In genomic region chr1:39931055-39931454, GRCm38 (mm10) we compare ENCODE assay signal across 19 mouse cellular contexts. TPM values are rescaled to one million over a fixed set of nuclear protein-coding genes. Genes with fewer than 3 reads are reported as not detected.
DNase-seq lines count a peak whose midpoint lies in the region; ATAC-seq and TF ChIP-seq lines count a peak whose summit lies in the region.
"Had no signal": no experiment of that assay in that cellular context is flagged by ENCODE, and none has a peak within 500 bp of the region (broad histone marks: within the 10 kb centered on the region; RNA-seq: fewer than 3 reads in every experiment).

No protein-coding gene starts in this region.

- TF ChIP-seq CTCF in hindbrain, postnatal 0 days (IDR thresholded peaks at IDR 0.05; ENCODE audit: low read depth) = no peak

- intact Hi-C loops in heart, postnatal 36 days (cut with DNase I) = no loop called here

- H3K4me2 ChIP-seq in forebrain, embryonic 16.5 days (ENCODE audit: low read length) = no peak overlapping the region
- H3K4me2 ChIP-seq in forebrain, embryonic 11.5 days (ENCODE audit: low read depth, low read length, severe bottlenecking) = no peak overlapping the region
- H3K4me2 ChIP-seq in heart, embryonic 15.5 days = no peak overlapping the region
- no peak overlapping the region for H3K4me2 ChIP-seq in midbrain, embryonic 12.5 days (replicated peaks)
- no peak overlapping the region for H3K4me2 ChIP-seq in hindbrain, postnatal 0 days (ENCODE audit: low read depth, low read length)
- H3K4me2 ChIP-seq: intestine, embryonic 15.5 days; limb, embryonic 13.5 days; lung, embryonic 15.5 days had no signal

- no peak overlapping the region for H3K4me3 ChIP-seq in forebrain, embryonic 16.5 days (replicated peaks; ENCODE audit: low read length)
- no peak overlapping the region for H3K4me3 ChIP-seq in forebrain, embryonic 11.5 days (ENCODE audit: low read depth, low read length)
- no peak overlapping the region for H3K4me3 ChIP-seq in heart, embryonic 15.5 days
- no peak overlapping the region for H3K4me3 ChIP-seq in midbrain, embryonic 12.5 days
- H3K4me3 ChIP-seq in midbrain, embryonic 10.5 days = no peak overlapping the region
- no peak overlapping the region for H3K4me3 ChIP-seq in hindbrain, postnatal 0 days (ENCODE audit: low read length)
- H3K4me3 ChIP-seq: intestine, embryonic 15.5 days; limb, embryonic 13.5 days; lung, embryonic 15.5 days had no signal

- H3K9ac ChIP-seq in forebrain, embryonic 16.5 days (replicated peaks; ENCODE audit: low read depth, low read length) = no peak overlapping the region
- no peak overlapping the region for H3K9ac ChIP-seq in forebrain, embryonic 11.5 days (ENCODE audit: low read length)
- H3K9ac ChIP-seq in heart, embryonic 15.5 days = no peak overlapping the region
- no peak overlapping the region for H3K9ac ChIP-seq in midbrain, embryonic 12.5 days (replicated peaks)
- no peak overlapping the region for H3K9ac ChIP-seq in hindbrain, postnatal 0 days (replicated peaks; ENCODE audit: low read length)
- H3K9ac ChIP-seq: limb, embryonic 13.5 days; liver, embryonic 14.5 days; lung, embryonic 15.5 days had no signal

- no peaks in the 10 kb centered on the region for H3K27me3 ChIP-seq in forebrain, embryonic 16.5 days (replicated peaks; ENCODE audit: control insufficient read depth, insufficient read depth, low read length)
- H3K27me3 ChIP-seq in forebrain, embryonic 11.5 days (ENCODE audit: control insufficient read depth, insufficient read depth, low read length) = no peaks in the 10 kb centered on the region
- H3K27me3 ChIP-seq in heart, embryonic 15.5 days = no peaks in the 10 kb centered on the region
- no peaks in the 10 kb centered on the region for H3K27me3 ChIP-seq in midbrain, embryonic 12.5 days
- H3K27me3 ChIP-seq in midbrain, embryonic 10.5 days (ENCODE audit: low read depth, poor library complexity, severe bottlenecking) = no peaks in the 10 kb centered on the region
- H3K27me3 ChIP-seq in hindbrain, postnatal 0 days (ENCODE audit: insufficient read depth, low read length) = no peaks in the 10 kb centered on the region
- H3K27me3 ChIP-seq: intestine, embryonic 15.5 days; limb, embryonic 13.5 days; lung, embryonic 15.5 days had no signal

- H3K9me3 ChIP-seq in forebrain, embryonic 16.5 days (ENCODE audit: control insufficient read depth, low read length) = no peaks in the 10 kb centered on the region
- H3K9me3 ChIP-seq in forebrain, embryonic 11.5 days (ENCODE audit: control insufficient read depth, low read length) = no peaks in the 10 kb centered on the region
- H3K9me3 ChIP-seq in heart, embryonic 15.5 days (replicated peaks) = no peaks in the 10 kb centered on the region
- H3K9me3 ChIP-seq in midbrain, embryonic 12.5 days = no peaks in the 10 kb centered on the region
- H3K9me3 ChIP-seq in midbrain, embryonic 10.5 days (replicated peaks) = no peaks in the 10 kb centered on the region
- H3K9me3 ChIP-seq in hindbrain, postnatal 0 days (ENCODE audit: low read length) = no peaks in the 10 kb centered on the region
- H3K9me3 ChIP-seq: intestine, embryonic 15.5 days; limb, embryonic 13.5 days; lung, embryonic 15.5 days had no signal

- no peak overlapping the region for H3K27ac ChIP-seq in forebrain, embryonic 16.5 days (ENCODE audit: low read length)
- no peak overlapping the region for H3K27ac ChIP-seq in forebrain, embryonic 11.5 days (ENCODE audit: low read depth, low read length)
- peak overlapping the region; percentile 7; the same call in 1 of the 2 replicates for H3K27ac ChIP-seq in heart, embryonic 15.5 days
- 0 out of 2 replicates have a peak overlapping the region, but pooled peaks have one; percentile 42 for H3K27ac ChIP-seq in midbrain, embryonic 12.5 days (replicated peaks)
- no peak overlapping the region for H3K27ac ChIP-seq in midbrain, embryonic 10.5 days (replicated peaks)
- no peak overlapping the region for H3K27ac ChIP-seq in hindbrain, postnatal 0 days
- H3K27ac ChIP-seq: intestine, embryonic 15.5 days; limb, embryonic 13.5 days; liver, embryonic 14.5 days; lung, embryonic 15.5 days had no signal

- peaks cover 70% of the 10 kb centered on the region for H3K4me1 ChIP-seq in forebrain, embryonic 16.5 days (replicated peaks; ENCODE audit: control insufficient read depth, insufficient read depth, low read length)
- peaks cover 19% of the 10 kb centered on the region for H3K4me1 ChIP-seq in forebrain, embryonic 11.5 days (replicated peaks; ENCODE audit: control insufficient read depth, insufficient read depth, low read length)
- H3K4me1 ChIP-seq in heart, embryonic 15.5 days (replicated peaks) = peaks cover 77% of the 10 kb centered on the region
- H3K4me1 ChIP-seq in midbrain, embryonic 12.5 days = peaks cover 82% of the 10 kb centered on the region
- peaks cover 78% of the 10 kb centered on the region for H3K4me1 ChIP-seq in midbrain, embryonic 10.5 days
- H3K4me1 ChIP-seq in hindbrain, postnatal 0 days (ENCODE audit: insufficient read depth, low read length) = peaks cover 48% of the 10 kb centered on the region

- ATAC-seq in forebrain, embryonic 16.5 days = 0 out of 2 replicates have a peak, but pooled peaks have one; percentile 19
- ATAC-seq in forebrain, embryonic 11.5 days (replicated peaks; ENCODE audit: low FRiP score) = no peak
- no peak for ATAC-seq in heart, embryonic 15.5 days (replicated peaks; ENCODE audit: insufficient number of reproducible peaks, insufficient read depth, low FRiP score, low read depth)
- ATAC-seq in midbrain, embryonic 12.5 days (ENCODE audit: low FRiP score, low read depth) = no peak
- ATAC-seq in hindbrain, postnatal 0 days = 0 out of 2 replicates have a peak, but pooled peaks have one; percentile 33
- ATAC-seq: intestine, embryonic 15.5 days had no signal

- 33% methylated on average over 7 of the region's 7 CpGs for WGBS in forebrain, embryonic 16.5 days
- WGBS in forebrain, embryonic 11.5 days = 64% methylated on average over 7 of the region's 7 CpGs
- WGBS in heart, embryonic 15.5 days = 38% methylated on average over 7 of the region's 7 CpGs
- WGBS in midbrain, embryonic 12.5 days = 67% methylated on average over 7 of the region's 7 CpGs
- 76% methylated on average over 7 of the region's 7 CpGs for WGBS in midbrain, embryonic 10.5 days
- WGBS in hindbrain, postnatal 0 days = 35% methylated on average over 7 of the region's 7 CpGs

- no peak for DNase-seq in forebrain, embryonic 11.5 days (ENCODE audit: low spot score)
- DNase-seq in heart, postnatal 36 days = no peak
- no peak for DNase-seq in midbrain, embryonic 10.5 days (ENCODE audit: low spot score)
- peak; percentile 54 for DNase-seq in hindbrain, postnatal 0 days (ENCODE audit: low spot score)
- DNase-seq in urinary bladder, postnatal 14 days (ENCODE audit: low spot score) = no peak
- DNase-seq: adrenal gland, postnatal 25 days; cerebellum, adult 11 months; embryo, embryonic 11 days; gastrocnemius, postnatal 25 days; kidney, postnatal 36 days; lung, postnatal 4 days; retina, postnatal 1 day had no signal

- H3K36me3 ChIP-seq in forebrain, embryonic 16.5 days (ENCODE audit: control insufficient read depth, insufficient read depth) = no peaks in the 10 kb centered on the region
- H3K36me3 ChIP-seq in forebrain, embryonic 11.5 days (ENCODE audit: control insufficient read depth, insufficient read depth, low read length) = no peaks in the 10 kb centered on the region
- no peaks in the 10 kb centered on the region for H3K36me3 ChIP-seq in heart, embryonic 15.5 days
- peaks cover 14% of the 10 kb centered on the region; the same call in 1 of the 2 replicates for H3K36me3 ChIP-seq in midbrain, embryonic 12.5 days
- peaks cover 16% of the 10 kb centered on the region for H3K36me3 ChIP-seq in midbrain, embryonic 10.5 days
- no peaks in the 10 kb centered on the region for H3K36me3 ChIP-seq in hindbrain, postnatal 0 days (ENCODE audit: insufficient read depth, low read length)
- H3K36me3 ChIP-seq: intestine, embryonic 15.5 days; lung, embryonic 15.5 days had no signal

RNA-seq across cellular contexts. Expression of gene Map4k4, which starts 30.3 kb away (rescaled TPM):
- 38.5 and 49.5 TPM in 2 replicates for polyA plus RNA-seq in forebrain, embryonic 16.5 days (2015; fragmentation: Nextera tagmentation; extraction: Ambion mirVana)
- polyA plus RNA-seq in forebrain, embryonic 11.5 days (2014; fragmentation: Nextera tagmentation; extraction: Ambion mirVana) = 52.4 and 58.2 TPM in 2 replicates
- 22.9 and 24.8 TPM in 2 replicates for polyA plus RNA-seq in heart, embryonic 15.5 days (2015; fragmentation: Nextera tagmentation; extraction: Ambion mirVana)
- 100 to 1,000 TPM; 158 to 163 TPM for total RNA-seq in heart, postnatal 36 days (2021)
- polyA plus RNA-seq in midbrain, embryonic 12.5 days (2016; fragmentation: Nextera tagmentation; extraction: Ambion mirVana) = 68.8 and 71.5 TPM in 2 replicates
- polyA plus RNA-seq in midbrain, embryonic 10.5 days (2016; fragmentation: Nextera tagmentation; extraction: Ambion mirVana) = 25.1 and 37.8 TPM in 2 replicates
- 172 and 189 TPM in 2 replicates for total RNA-seq in hindbrain, postnatal 0 days (2014; rRNA removed)
- 32.4 and 34.1 TPM in 2 replicates for polyA plus RNA-seq in hindbrain, postnatal 0 days (2015; fragmentation: Nextera tagmentation; extraction: Ambion mirVana)

Comparison
In these comparisons a context has a peak if more than half of its experiments do, and no peak if none do; other contexts are left out.
1. ATAC-seq: peak in forebrain, embryonic 16.5 days (single experiment) and hindbrain, postnatal 0 days (single experiment); none in forebrain, embryonic 11.5 days (single experiment), heart, embryonic 15.5 days (single experiment) and midbrain, embryonic 12.5 days (single experiment).
2. H3K27ac ChIP-seq: peak in heart, embryonic 15.5 days (single experiment) and midbrain, embryonic 12.5 days (single experiment); none in forebrain, embryonic 16.5 days (single experiment), forebrain, embryonic 11.5 days (single experiment), midbrain, embryonic 10.5 days (single experiment) and hindbrain, postnatal 0 days (single experiment).